Mouse (Mus musculus): ENCODE data around the gene Dclre1a. TPM values are rescaled to one million over a fixed set of nuclear protein-coding genes. Genes with fewer than 3 reads are reported as not detected.

The Dclre1a gene
- total and polyA plus RNA-seq, 2 experiments from 2014 or later = 9.8 to 10.4 TPM

DNA sequence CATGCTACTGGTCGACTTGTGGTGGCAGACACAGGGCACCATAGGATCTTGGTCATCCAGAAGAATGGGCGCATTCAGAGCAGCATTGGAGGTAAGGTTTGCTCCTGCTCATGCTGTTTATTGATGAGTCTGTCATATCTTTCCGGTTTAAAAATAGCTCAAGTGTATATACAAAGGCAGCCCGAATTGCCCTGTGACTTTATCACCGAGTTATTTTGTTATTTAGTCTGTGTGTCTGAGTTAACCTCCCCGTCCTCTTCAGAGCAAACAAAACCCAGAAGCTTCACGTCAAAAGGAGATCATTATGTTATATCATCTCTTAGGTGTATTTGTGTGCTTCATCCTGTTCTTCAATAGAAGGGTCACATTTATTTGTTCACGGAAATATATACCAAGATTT lies 22.8 kb upstream of the Dclre1a start:
- TF ChIP-seq CTCF (IDR thresholded peaks at IDR 0.05; ENCODE audit: low read depth) = no peak
- ATAC-seq (no peak), DNase-seq (no peak)
- Histone ChIP-seq H3K9me3 (ENCODE audit: low read length) (no peaks in the 10 kb centered on the region), H3K9ac (no peak overlapping the region), H3K4me3 (ENCODE audit: low read depth, low read length) (no peak overlapping the region), H3K27me3 (ENCODE audit: insufficient read depth, low read length) (no peaks in the 10 kb centered on the region), H3K36me3 (ENCODE audit: insufficient read depth) (no peaks in the 10 kb centered on the region), H3K4me1 (ENCODE audit: insufficient read depth) (no peaks in the 10 kb centered on the region), H3K4me2 (ENCODE audit: low read depth) (no peak overlapping the region), H3K27ac (ENCODE audit: low read depth, low read length) (no peak overlapping the region)
- WGBS = 92% methylated on average over 8 of the region's 8 CpGs

DNA sequence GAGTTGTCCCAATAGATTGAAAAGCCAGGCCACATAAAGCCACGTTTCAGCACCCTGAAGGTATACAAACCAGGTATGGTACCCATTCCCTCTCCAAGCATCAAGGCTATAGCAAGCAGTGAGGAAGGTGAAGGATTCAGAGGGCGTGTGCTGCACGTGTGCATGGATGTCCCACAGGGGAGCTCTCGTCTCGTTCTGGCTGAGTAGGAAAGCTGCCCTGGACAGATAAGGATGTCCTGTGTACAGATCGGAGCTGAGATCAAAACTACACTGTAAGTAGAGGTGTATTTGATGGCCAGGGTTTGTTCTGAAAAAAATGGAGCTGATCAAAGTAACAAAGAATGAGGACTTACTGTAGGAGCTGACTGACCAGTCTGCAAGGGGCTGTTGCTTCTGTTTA lies 18.9 kb upstream of the Dclre1a start:
- DNase-seq (no peak), ATAC-seq (no peak)
- TF ChIP-seq CTCF (IDR thresholded peaks at IDR 0.05; ENCODE audit: low read depth) = no peak
- WGBS = 92% methylated on average over 6 of the region's 6 CpGs
- Histone ChIP-seq H3K4me1 (ENCODE audit: insufficient read depth) (no peaks in the 10 kb centered on the region), H3K9ac (no peak overlapping the region), H3K4me2 (ENCODE audit: low read depth) (no peak overlapping the region), H3K27ac (ENCODE audit: low read depth, low read length) (no peak overlapping the region), H3K9me3 (ENCODE audit: low read length) (no peaks in the 10 kb centered on the region), H3K27me3 (ENCODE audit: insufficient read depth, low read length) (no peaks in the 10 kb centered on the region), H3K36me3 (ENCODE audit: insufficient read depth) (no peaks in the 10 kb centered on the region), H3K4me3 (ENCODE audit: low read depth, low read length) (no peak overlapping the region)

DNA sequence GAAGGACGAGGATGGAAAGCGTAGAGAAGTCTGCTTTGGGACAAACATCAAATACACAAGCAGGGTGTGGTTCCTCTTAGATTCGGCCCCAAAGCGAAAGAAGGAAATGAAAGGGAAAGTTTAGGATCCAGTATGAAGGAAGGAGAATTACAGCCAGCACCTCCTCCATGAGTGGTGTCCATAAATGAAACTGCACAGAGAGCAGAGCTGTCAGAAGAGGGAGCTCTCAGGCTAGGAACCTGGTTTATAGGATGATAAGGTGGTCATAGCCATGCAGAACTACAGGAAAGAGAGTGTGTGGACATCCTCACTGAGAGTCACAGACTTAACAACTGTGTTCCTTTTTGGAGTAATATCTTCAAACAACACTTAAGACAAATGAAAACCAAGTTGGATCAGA lies 18.0 kb upstream of the Dclre1a start:
- Histone ChIP-seq H3K36me3 (ENCODE audit: insufficient read depth) (no peaks in the 10 kb centered on the region), H3K4me1 (ENCODE audit: insufficient read depth) (no peaks in the 10 kb centered on the region), H3K4me2 (ENCODE audit: low read depth) (no peak overlapping the region), H3K4me3 (ENCODE audit: low read depth, low read length) (no peak overlapping the region), H3K9me3 (ENCODE audit: low read length) (no peaks in the 10 kb centered on the region), H3K9ac (no peak overlapping the region), H3K27me3 (ENCODE audit: insufficient read depth, low read length) (no peaks in the 10 kb centered on the region), H3K27ac (ENCODE audit: low read depth, low read length) (no peak overlapping the region)
- peak; percentile 78 for TF ChIP-seq CTCF (IDR thresholded peaks at IDR 0.05; ENCODE audit: low read depth)
- DNase-seq = peak; percentile 69
- ATAC-seq = peak; percentile 53; the same call in 1 of the 2 replicates
- 92% methylated on average over 4 of the region's 4 CpGs for WGBS

DNA sequence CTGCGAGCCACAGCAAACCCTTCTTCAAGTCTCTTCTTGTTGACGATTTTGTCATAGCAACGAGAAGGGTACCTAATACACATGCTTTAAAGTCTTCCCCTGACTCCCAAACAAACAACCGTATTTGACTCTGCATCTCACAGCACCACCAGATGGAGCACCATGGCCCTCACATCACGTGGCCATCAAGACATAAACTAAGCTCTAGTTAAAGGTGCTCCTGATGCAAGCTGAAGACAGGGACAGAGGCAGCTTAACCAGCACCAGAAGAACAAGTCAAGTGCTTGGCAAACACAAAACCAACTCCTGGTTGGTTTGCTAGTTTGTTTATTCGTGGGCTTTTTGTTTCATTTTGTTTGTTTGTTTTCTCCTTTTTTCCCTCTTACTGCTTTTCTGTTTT lies 17.3 kb upstream of the Dclre1a start:
- peak; percentile 64 for TF ChIP-seq CTCF (IDR thresholded peaks at IDR 0.05; ENCODE audit: low read depth)
- DNase-seq = no peak
- 64% methylated on average over 6 of the region's 6 CpGs for WGBS

DNA sequence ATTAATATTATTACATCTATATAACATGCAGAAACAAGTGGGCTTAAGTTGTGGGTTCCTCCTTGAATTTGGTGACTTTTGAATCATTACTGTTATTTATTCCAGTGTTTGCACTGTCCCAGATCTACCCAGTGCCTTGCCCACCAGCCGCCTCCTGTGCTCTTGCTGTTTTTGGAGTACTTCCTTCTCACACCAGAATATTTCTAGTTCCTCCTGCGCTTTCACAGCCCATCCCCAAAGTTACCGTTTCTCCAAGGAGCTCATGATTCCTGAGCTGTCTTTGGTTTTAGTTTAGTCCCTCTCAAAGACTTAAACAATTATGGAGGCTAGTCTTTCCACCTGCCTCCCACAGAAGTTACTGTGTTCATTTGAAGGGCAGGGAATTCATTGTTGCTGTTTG lies 15.4 kb upstream of the Dclre1a start:
- no peak overlapping the region for H3K27ac ChIP-seq (ENCODE audit: low read depth, low read length)
- no peaks in the 10 kb centered on the region for H3K4me1 ChIP-seq (ENCODE audit: insufficient read depth)
- WGBS = 88% methylated on average over 3 of the region's 3 CpGs
- H3K4me3 ChIP-seq (ENCODE audit: low read depth, low read length) = no peak overlapping the region
- H3K27me3 ChIP-seq (ENCODE audit: insufficient read depth, low read length) = no peaks in the 10 kb centered on the region
- H3K9ac ChIP-seq = no peak overlapping the region
- TF ChIP-seq CTCF (IDR thresholded peaks at IDR 0.05; ENCODE audit: low read depth) = no peak
- no peak for ATAC-seq
- peaks cover 3% of the 10 kb centered on the region; the same call in 1 of the 2 replicates for H3K36me3 ChIP-seq (ENCODE audit: insufficient read depth)
- H3K4me2 ChIP-seq (ENCODE audit: low read depth) = no peak overlapping the region
- DNase-seq = no peak
- no peaks in the 10 kb centered on the region for H3K9me3 ChIP-seq (ENCODE audit: low read length)

More for the DNA sequence above, 17.3 kb upstream of the Dclre1a start:
- Histone ChIP-seq H3K9ac (no peak overlapping the region), H3K27me3 (ENCODE audit: insufficient read depth, low read length) (no peaks in the 10 kb centered on the region), H3K4me3 (ENCODE audit: low read depth, low read length) (no peak overlapping the region), H3K36me3 (ENCODE audit: insufficient read depth) (no peaks in the 10 kb centered on the region), H3K9me3 (ENCODE audit: low read length) (no peaks in the 10 kb centered on the region), H3K4me2 (ENCODE audit: low read depth) (no peak overlapping the region), H3K4me1 (ENCODE audit: insufficient read depth) (no peaks in the 10 kb centered on the region), H3K27ac (ENCODE audit: low read depth, low read length) (no peak overlapping the region)
- ATAC-seq = no peak

DNA sequence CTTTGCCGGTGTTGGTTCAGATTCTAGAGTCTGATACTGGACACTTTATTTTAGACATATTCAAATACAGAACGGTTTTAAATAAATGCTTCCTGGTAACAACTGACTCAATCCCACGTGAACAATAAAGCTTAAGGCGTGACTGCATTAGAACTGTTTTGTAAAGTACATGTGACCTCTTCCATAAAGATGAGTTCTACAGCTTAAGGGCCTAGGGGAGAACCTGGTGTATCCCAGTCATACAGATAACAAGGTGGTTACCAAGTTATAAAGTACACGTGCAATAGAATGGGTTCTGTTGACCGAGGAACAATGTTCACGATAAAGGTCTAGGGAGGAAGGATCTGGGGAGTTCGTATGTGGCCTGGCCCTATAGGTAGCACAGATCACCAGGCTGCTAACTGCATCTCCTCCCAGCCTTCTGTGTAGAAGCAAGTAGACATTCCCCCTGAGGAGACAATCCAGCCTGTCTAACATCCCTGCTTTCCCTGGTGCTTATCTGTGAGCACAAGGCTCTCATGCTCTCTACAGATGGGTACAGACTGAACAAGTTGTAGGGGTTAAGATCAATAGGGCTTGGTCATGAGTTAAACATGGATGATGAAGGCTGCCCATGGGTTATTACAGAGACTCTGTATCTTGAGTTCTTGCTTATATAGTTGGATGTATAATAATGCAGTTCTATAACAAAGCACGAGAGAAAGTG lies 14.6 kb upstream of the Dclre1a start:
- H3K9me3 ChIP-seq (ENCODE audit: low read length) = no peaks in the 10 kb centered on the region
- no peak for TF ChIP-seq CTCF (IDR thresholded peaks at IDR 0.05; ENCODE audit: low read depth)
- H3K36me3 ChIP-seq (ENCODE audit: insufficient read depth) = peaks cover 4% of the 10 kb centered on the region; the same call in 1 of the 2 replicates
- DNase-seq = no peak
- no peaks in the 10 kb centered on the region for H3K27me3 ChIP-seq (ENCODE audit: insufficient read depth, low read length)
- H3K9ac ChIP-seq = no peak overlapping the region
- 94% methylated on average over 9 of the region's 9 CpGs for WGBS
- no peak overlapping the region for H3K4me2 ChIP-seq (ENCODE audit: low read depth)
- no peak overlapping the region for H3K27ac ChIP-seq (ENCODE audit: low read depth, low read length)
- no peak for ATAC-seq
- H3K4me1 ChIP-seq (ENCODE audit: insufficient read depth) = no peaks in the 10 kb centered on the region
- H3K4me3 ChIP-seq (ENCODE audit: low read depth, low read length) = no peak overlapping the region

DNA sequence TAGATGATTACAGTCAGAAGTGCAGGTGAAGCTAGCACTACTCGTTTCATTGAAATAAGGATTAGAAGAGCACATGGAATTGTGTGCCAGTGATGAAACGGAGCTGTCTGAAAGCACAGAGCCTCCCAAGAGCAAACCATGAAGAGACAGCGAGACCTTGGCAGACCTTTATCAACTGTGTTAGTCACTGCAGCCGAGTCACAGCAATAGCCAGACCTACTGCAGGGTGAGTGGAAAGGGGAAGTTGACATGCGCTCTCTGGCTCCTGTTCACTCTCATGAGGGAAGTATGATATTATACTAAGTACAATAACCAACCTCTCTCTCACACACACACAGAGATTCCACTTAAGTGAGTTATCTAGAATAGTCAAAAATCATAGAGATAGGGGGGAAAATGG lies 8.0 kb upstream of the Dclre1a start:
- TF ChIP-seq CTCF (IDR thresholded peaks at IDR 0.05; ENCODE audit: low read depth) = no peak

More for the DNA sequence above, 8.0 kb upstream of the Dclre1a start:
- H3K4me3 ChIP-seq (ENCODE audit: low read depth, low read length) = no peak overlapping the region
- H3K36me3 ChIP-seq (ENCODE audit: insufficient read depth) = peaks cover 20% of the 10 kb centered on the region
- DNase-seq (no peak), ATAC-seq (no peak)
- no peaks in the 10 kb centered on the region for H3K27me3 ChIP-seq (ENCODE audit: insufficient read depth, low read length)
- WGBS = 81% methylated on average over 5 of the region's 5 CpGs
- no peak overlapping the region for H3K4me2 ChIP-seq (ENCODE audit: low read depth)
- no peak overlapping the region for H3K27ac ChIP-seq (ENCODE audit: low read depth, low read length)
- no peaks in the 10 kb centered on the region for H3K9me3 ChIP-seq (ENCODE audit: low read length)
- H3K4me1 ChIP-seq (ENCODE audit: insufficient read depth) = no peaks in the 10 kb centered on the region
- no peak overlapping the region for H3K9ac ChIP-seq
